Mouse (Mus musculus) heart, embryonic 11.5 days (tissue): Measurements from ENCODE around the gene Med18. TPM values are rescaled to one million over a fixed set of nuclear protein-coding genes. Genes with fewer than 3 reads are reported as not detected.

Experiments used
- ATAC-seq: fragments of 200-750 bp; cut with Nextera tagmentation; replicated peaks from 2 replicates; pipeline ENCODE4 v1.8.0; 2017; ENCODE audit warnings: moderate library complexity; ENCODE audit not compliant: insufficient number of reproducible peaks, low FRiP score, low TSS enrichment
- H3K27ac ChIP-seq: fragments of 300-500 bp; sonication (generic); 2 replicates; pipeline ENCODE4 v1.5.1; 2014; ENCODE audit warnings: mild to moderate bottlenecking, low read depth, low read length
- H3K27me3 ChIP-seq: fragments of 300-500 bp; sonication (generic); 2 replicates; pipeline ENCODE4 v1.6.1; 2014; ENCODE audit warnings: mild to moderate bottlenecking, low read length, mixed read lengths; ENCODE audit not compliant: control insufficient read depth, insufficient read depth
- H3K36me3 ChIP-seq: fragments of 300-500 bp; sonication (generic); 2 replicates; pipeline ENCODE4 v1.6.1; 2014; ENCODE audit warnings: mild to moderate bottlenecking, low read length, moderate library complexity, mixed read lengths; ENCODE audit not compliant: control insufficient read depth, insufficient read depth
- H3K4me1 ChIP-seq: fragments of 300-500 bp; sonication (generic); 2 replicates; pipeline ENCODE4 v1.6.1; 2014; ENCODE audit warnings: low read length; ENCODE audit not compliant: control insufficient read depth, insufficient read depth
- H3K4me2 ChIP-seq: fragments of 300-500 bp; sonication (generic); 2 replicates; pipeline ENCODE4 v1.6.1; 2014; ENCODE audit warnings: mild to moderate bottlenecking, moderate library complexity
- H3K4me3 ChIP-seq: fragments of 300-500 bp; sonication (generic); 2 replicates; pipeline ENCODE4 v1.5.1; 2014; ENCODE audit warnings: low read depth, low read length
- H3K9ac ChIP-seq: fragments of 300-500 bp; sonication (generic); 2 replicates; pipeline ENCODE4 v1.6.1; 2014; ENCODE audit warnings: mild to moderate bottlenecking, low read depth, low read length, moderate library complexity
- H3K9me3 ChIP-seq: fragments of 300-500 bp; sonication (generic); replicated peaks from 2 replicates; pipeline ENCODE4 v1.6.1; 2016; ENCODE audit warnings: low read length; ENCODE audit not compliant: control insufficient read depth
- WGBS: fragments of 180-500 bp; shearing (Covaris S2); extraction: QIAGEN DNeasy Blood & Tissue Kit; methylation state at CpG from one replicate; pipeline ENCODE4 v1.1.7; 2014; ENCODE audit not compliant: insufficient replicate concordance; 5-methylcytosine and 5-hydroxymethylcytosine counted together
- polyA plus RNA-seq: library from polyadenylated mRNA; unstranded; fragments of >200 nt; fragmentation: Nextera tagmentation; extraction: Ambion mirVana; gene quantifications from 2 replicates; pipeline ENCODE4 v1.2.1, GENCODE M21; 2014

The Med18 gene
- polyA plus RNA-seq, 1 experiment from 2014 or later, result 17.4 TPM

DNA sequence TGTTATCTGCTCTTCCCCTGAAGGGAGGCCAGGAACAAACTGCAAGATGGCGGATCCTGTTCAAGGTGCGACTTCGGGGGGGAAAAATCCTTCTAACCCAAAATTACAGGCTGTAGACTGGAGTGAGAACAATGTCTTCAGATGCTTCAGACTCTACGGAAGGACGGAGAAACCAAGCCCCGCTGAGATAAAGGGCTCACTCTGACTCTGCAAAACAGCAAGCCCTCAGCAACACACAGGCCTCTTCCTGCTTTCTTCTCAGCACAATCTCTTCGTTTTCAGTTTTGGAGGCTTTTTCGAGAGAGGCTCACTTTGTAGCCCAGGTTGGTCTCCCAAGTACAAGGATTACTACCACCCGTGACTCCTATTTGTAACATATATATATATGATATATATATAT is 9.7 kb upstream of the Med18 start:
- Histone ChIP-seq H3K4me2 (no peak overlapping the region), H3K4me1 (no peaks in the 10 kb centered on the region), H3K9me3 (no peaks in the 10 kb centered on the region), H3K27me3 (no peaks in the 10 kb centered on the region), H3K4me3 (no peak overlapping the region), H3K9ac (no peak overlapping the region), H3K36me3 (no peaks in the 10 kb centered on the region), H3K27ac (no peak overlapping the region)
- WGBS, result 76% methylated on average over 9 of the region's 9 CpGs
- no peak for ATAC-seq

GRCm38 (mm10) chr4:132469873-132470272 is 6.2 kb upstream of the Med18 start:
- Histone ChIP-seq H3K4me1 (no peaks in the 10 kb centered on the region), H3K27ac (no peak overlapping the region), H3K27me3 (no peaks in the 10 kb centered on the region), H3K36me3 (no peaks in the 10 kb centered on the region), H3K9ac (no peak overlapping the region), H3K4me3 (no peak overlapping the region), H3K4me2 (no peak overlapping the region), H3K9me3 (no peaks in the 10 kb centered on the region)
- no peak for ATAC-seq
- 12% methylated on average over 3 of the region's 3 CpGs for WGBS

- Histone ChIP-seq H3K4me1 (peaks cover 8% of the 10 kb centered on the region), H3K27me3 (no peaks in the 10 kb centered on the region), H3K9ac (0 out of 2 replicates have a peak overlapping the region, but pooled peaks have one; percentile 39), H3K4me3 (peak overlapping the region; percentile 84), H3K36me3 (peaks cover 11% of the 10 kb centered on the region), H3K4me2 (peak overlapping the region; percentile 94), H3K27ac (no peak overlapping the region), H3K9me3 (no peaks in the 10 kb centered on the region)
- 0% methylated on average over 5 of the region's 5 CpGs for WGBS
- no peak for ATAC-seq
These were observed 513 bp upstream of the Med18 start for GRCm38 (mm10) chr4:132464255-132464613.

GRCm38 (mm10) chr4:132462836-132463235 is 885 bp downstream of the Med18 start:
- H3K27me3 ChIP-seq, result no peaks in the 10 kb centered on the region
- peaks cover 12% of the 10 kb centered on the region for H3K36me3 ChIP-seq
- ATAC-seq, result no peak
- peak overlapping the region; percentile 94 for H3K4me2 ChIP-seq
- H3K9me3 ChIP-seq, result no peaks in the 10 kb centered on the region
- WGBS, result 12% methylated on average over 11 of the region's 11 CpGs
- H3K9ac ChIP-seq, result peak overlapping the region; percentile 86
- H3K4me3 ChIP-seq, result peak overlapping the region; percentile 84
- no peak overlapping the region; the same call in 1 of the 2 replicates for H3K27ac ChIP-seq
- H3K4me1 ChIP-seq, result peaks cover 8% of the 10 kb centered on the region

- Histone ChIP-seq H3K36me3 (peaks cover 12% of the 10 kb centered on the region), H3K4me1 (peaks cover 8% of the 10 kb centered on the region), H3K27me3 (no peaks in the 10 kb centered on the region), H3K4me2 (no peak overlapping the region), H3K9ac (no peak overlapping the region), H3K9me3 (no peaks in the 10 kb centered on the region), H3K27ac (no peak overlapping the region), H3K4me3 (no peak overlapping the region)
- WGBS, result 87% methylated on average over 8 of the region's 8 CpGs
- no peak for ATAC-seq
These were observed 3.5 kb downstream of the Med18 start for GRCm38 (mm10) chr4:132460225-132460624.

DNA sequence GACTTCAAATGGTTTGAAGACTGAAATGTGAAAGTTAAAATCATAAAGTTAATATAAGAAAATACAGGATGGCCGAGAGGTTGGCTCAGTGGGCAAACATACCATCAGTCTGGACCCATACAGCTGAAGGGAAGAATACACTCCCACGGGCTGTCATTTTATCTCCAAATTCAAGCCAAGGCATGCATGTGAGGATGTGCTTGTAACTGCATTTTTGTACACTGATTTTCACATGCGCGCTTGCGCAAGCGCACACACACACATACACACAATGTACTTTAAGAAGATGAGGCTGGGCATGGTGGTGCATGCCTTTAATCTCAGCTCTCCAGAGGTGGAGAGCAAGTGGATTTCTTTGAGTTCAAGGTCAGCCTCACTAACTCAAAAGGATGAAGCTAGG is 8.2 kb downstream of the Med18 start:
- H3K9me3 ChIP-seq, result no peaks in the 10 kb centered on the region
- H3K4me3 ChIP-seq, result no peak overlapping the region
- ATAC-seq, result no peak
- H3K27ac ChIP-seq, result no peak overlapping the region
- H3K4me2 ChIP-seq, result no peak overlapping the region
- no peaks in the 10 kb centered on the region for H3K27me3 ChIP-seq
- peaks cover 8% of the 10 kb centered on the region for H3K36me3 ChIP-seq
- H3K4me1 ChIP-seq, result no peaks in the 10 kb centered on the region
- H3K9ac ChIP-seq, result no peak overlapping the region
- 91% methylated on average over 6 of the region's 6 CpGs for WGBS

- ATAC-seq, result no peak
- 78% methylated on average over 3 of the region's 3 CpGs for WGBS
- H3K4me2 ChIP-seq, result no peak overlapping the region
These were observed 8.6 kb downstream of the Med18 start for GRCm38 (mm10) chr4:132455146-132455545.

DNA sequence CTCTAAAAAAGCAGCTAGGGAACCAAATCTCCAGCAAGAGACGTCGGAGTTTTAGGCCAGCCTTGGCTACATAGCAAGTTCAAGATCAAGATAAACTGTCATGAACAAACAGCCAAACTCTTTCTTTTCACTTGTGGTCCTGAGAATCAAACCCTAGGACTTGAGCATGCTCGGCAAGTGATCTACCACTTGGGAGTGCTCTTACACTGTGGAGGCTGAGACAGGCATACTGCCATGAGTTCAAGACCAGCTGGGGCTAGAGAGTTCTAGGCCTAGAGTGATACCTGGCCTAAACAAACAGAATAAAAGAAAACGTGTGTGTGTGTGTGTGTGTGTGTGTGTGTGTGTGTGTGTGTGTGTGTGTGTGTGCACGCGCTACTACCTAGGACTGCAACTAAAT is 9.5 kb downstream of the Med18 start:
- ATAC-seq, result no peak
- Histone ChIP-seq H3K27ac (no peak overlapping the region), H3K9ac (no peak overlapping the region), H3K4me1 (no peaks in the 10 kb centered on the region), H3K4me2 (no peak overlapping the region), H3K9me3 (no peaks in the 10 kb centered on the region), H3K27me3 (no peaks in the 10 kb centered on the region), H3K36me3 (0 out of 2 replicates have a peak, but pooled peaks cover 1% of the 10 kb centered on the region), H3K4me3 (no peak overlapping the region)
- WGBS, result 82% methylated on average over 6 of the region's 6 CpGs

More at GRCm38 (mm10) chr4:132455146-132455545, 8.6 kb downstream of the Med18 start:
- Histone ChIP-seq H3K9me3 (no peaks in the 10 kb centered on the region), H3K27ac (no peak overlapping the region), H3K4me3 (no peak overlapping the region), H3K27me3 (no peaks in the 10 kb centered on the region), H3K36me3 (peaks cover 8% of the 10 kb centered on the region), H3K4me1 (no peaks in the 10 kb centered on the region), H3K9ac (no peak overlapping the region)

DNA sequence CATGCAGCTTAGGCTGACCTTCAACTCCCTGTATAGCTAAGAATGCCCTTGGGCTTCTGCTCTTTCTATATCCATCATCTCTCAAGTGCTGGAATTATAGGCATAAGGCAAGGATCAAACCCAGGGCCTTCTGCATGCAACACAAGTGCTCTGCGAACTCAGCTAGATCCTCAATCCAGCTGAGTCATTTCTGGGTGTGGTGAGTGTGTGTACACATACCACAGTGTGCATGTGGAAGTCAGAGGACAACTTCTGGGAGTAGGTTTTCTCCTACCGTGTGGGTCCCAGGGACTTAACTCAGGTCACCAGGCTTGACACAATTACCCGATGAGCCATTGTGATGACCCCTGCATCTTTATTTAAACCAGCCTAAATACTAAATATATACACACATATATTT is 13.9 kb downstream of the Med18 start:
- no peaks in the 10 kb centered on the region for H3K27me3 ChIP-seq
- no peak for ATAC-seq
- H3K27ac ChIP-seq, result no peak overlapping the region
- H3K9ac ChIP-seq, result no peak overlapping the region
- no peaks in the 10 kb centered on the region for H3K4me1 ChIP-seq
- H3K4me2 ChIP-seq, result no peak overlapping the region
- H3K36me3 ChIP-seq, result no peaks in the 10 kb centered on the region
- H3K4me3 ChIP-seq, result no peak overlapping the region
- 83% methylated on average over 3 of the region's 3 CpGs for WGBS
- H3K9me3 ChIP-seq, result no peaks in the 10 kb centered on the region
